Mouse (Mus musculus) adrenal gland, adult 10 weeks (tissue): ENCODE results near the gene Gm21775. TPM values are rescaled to one million over a fixed set of nuclear protein-coding genes. Genes with fewer than 3 reads are reported as not detected.

ENCODE experiments used
- polyA plus RNA-seq: library from polyadenylated mRNA; stranded (reverse); fragments of 350-450 nt; fragmentation: Illumina TruSeq; extraction: RNeasy Lipid Tissue Mini Kit (QIAGEN cat#74804); gene quantifications from one replicate; pipeline ENCODE4 v1.2.3, GENCODE M21; 2014; ENCODE audit warnings: low read depth, low replicate concordance

The Gm21775 gene
- not detected for polyA plus RNA-seq

GRCm38 (mm10) chrY:10553153-10553552, at the start of gene Gm21775:
Gene Gm21775 (plus strand): TSS chrY:10553453.

DNA sequence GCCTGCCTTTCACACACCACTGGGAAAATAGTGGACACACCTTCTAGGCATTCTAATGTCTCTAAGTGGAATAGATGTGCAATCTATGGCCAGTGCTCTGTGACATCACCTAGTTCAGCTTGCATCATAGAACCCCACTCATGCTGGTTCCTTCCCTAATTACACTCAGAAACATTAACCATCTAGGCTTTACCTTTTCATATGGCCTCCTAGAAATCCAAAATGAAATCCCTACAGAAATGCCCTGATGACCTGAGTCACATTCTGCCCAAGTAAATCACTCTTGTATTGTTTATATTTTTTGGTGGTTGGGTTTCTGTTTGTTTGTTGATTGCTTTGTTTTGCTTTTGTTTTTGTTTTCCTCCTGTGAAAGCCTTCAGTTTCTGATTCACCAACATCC, 17.3 kb upstream of the Gm21775 start, which contains the start of gene Gm20737:
Gene Gm20737 (minus strand): TSS at position 101 of the 400 bp plus-strand sequence.

Other genes with a start within 250 kb of the Gm21775 start
- gene Gm20834, start 228.9 kb upstream of the Gm21775 start, polyA plus RNA-seq: not detected
- gene Gm28510, start 140.7 kb upstream of the Gm21775 start, polyA plus RNA-seq: not detected
- gene Gm20737, start 17.4 kb upstream of the Gm21775 start, polyA plus RNA-seq: not detected
- not detected for gene Gm21900, start 62.9 kb downstream of the Gm21775 start, polyA plus RNA-seq
- gene Gm20777, start 199.0 kb downstream of the Gm21775 start, polyA plus RNA-seq: not detected